Mouse (Mus musculus) neural tube, embryonic 10.5 days (tissue): ENCODE data around the gene Ndufv2.
"Not testable (repeated sequence)": the region's sequence is repeated elsewhere in the genome, so short reads cannot be mapped to it uniquely, and the experiment has no call there.

Experiments used
- DNase-seq: peaks from one replicate; pipeline ENCODE4 v3.0.0-alpha.2; 2017; ENCODE audit warnings: low spot score; ENCODE audit errors: extremely low spot score

Gene Ndufv2

DNA sequence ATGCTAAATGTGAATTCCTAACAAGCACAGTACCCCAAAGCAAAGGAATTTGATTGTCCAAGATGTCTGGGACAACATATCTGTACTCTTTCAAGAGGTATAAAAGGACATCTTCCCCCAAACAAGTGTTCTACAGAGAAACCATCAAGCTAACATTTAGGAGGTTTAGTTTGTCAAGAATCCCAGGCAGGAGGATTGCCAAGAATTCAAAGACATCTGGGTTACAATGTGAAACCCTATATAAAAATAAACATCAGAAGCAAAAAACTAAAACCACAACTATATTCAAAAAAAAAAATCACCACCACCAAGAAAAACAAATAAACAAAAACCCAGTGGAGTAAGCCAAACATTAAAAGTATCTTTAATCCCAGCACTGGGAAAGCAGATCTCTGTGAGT lies 11.1 kb downstream of the Ndufv2 start:
- no peak for DNase-seq

DNA sequence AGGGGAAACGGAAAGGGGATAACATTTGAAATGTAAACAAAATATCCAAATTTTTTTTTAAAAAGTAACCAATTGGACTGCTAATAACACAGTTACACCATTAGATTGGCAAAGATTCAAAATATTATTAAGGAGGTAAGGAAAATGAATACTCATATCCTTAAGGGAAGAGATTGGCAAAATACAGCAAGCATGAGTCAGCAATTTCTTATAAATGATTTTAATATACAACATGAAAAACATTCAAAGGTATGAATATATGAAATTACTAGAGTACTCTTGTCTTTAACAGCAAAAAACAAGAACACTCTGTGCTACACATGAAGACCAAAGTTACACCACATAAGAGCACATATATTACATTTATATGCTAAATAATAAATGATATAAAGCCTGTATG lies 16.3 kb downstream of the Ndufv2 start:
- no peak for DNase-seq

DNA sequence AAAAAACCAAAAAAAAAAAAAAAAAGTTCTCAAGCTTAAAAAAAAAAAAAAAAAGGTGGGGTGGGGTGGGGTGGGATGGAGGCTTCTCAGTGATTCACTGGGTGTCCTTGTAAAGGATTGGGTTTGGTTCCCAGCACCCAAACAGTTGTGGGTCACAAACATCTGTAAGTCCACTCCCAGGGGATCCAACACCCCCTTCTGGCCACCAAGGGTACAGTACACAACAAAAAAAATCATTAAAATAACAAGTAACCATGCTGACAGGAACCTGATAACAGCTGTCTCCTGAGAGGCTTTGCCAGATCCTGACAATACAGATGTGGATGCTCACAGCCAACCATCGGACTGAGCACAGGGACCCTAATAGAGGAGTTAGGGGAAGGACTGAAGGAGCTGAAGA lies 16.9 kb downstream of the Ndufv2 start:
- no peak for DNase-seq

DNA sequence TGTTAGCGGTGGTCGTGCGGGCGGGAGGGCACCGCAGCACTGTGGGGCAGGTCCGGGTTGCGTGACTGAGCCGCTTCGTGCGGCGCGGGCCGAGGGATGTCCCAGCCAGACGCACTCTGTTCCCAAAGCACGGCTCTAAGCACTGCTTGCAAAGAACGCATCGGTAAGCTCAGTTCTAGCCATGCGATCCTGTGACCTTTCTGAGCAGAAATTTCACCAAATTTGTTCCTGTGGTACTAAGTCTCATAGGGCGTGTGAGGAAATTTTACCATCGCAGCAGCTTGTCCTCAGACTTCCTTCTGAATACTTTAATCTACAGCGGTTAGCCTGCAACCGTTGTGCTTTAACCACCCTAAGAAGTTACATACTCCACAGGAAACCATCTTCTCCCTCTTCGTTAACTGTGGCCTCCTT lies 23.9 kb downstream of the Ndufv2 start:
- no peak for DNase-seq

DNA sequence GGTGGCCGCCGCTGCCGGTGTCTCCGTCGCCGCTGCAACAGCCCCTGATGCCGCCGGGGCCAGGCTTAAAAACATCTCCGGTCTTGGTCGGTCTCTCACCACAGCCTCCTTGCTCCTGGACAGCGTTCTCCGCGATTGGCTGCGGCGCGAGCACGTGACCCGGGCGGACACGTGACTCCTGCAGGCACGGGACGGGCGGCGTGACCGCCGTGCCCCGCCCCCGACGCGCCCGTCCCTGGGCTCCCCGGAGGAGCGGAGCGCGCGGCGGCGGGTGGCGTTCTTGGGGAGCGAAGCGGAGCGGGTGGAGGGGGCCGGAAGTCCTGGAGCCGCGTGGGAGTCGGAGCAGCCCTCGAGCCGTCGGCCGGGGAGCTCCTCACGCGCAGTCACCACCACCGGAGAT lies 24.4 kb downstream of the Ndufv2 start, which contains the start of gene Ankrd12:
Ankrd12 (minus strand) TSS at position 156 of the 400 bp plus-strand sequence.
- peak; percentile 96 for DNase-seq

DNA sequence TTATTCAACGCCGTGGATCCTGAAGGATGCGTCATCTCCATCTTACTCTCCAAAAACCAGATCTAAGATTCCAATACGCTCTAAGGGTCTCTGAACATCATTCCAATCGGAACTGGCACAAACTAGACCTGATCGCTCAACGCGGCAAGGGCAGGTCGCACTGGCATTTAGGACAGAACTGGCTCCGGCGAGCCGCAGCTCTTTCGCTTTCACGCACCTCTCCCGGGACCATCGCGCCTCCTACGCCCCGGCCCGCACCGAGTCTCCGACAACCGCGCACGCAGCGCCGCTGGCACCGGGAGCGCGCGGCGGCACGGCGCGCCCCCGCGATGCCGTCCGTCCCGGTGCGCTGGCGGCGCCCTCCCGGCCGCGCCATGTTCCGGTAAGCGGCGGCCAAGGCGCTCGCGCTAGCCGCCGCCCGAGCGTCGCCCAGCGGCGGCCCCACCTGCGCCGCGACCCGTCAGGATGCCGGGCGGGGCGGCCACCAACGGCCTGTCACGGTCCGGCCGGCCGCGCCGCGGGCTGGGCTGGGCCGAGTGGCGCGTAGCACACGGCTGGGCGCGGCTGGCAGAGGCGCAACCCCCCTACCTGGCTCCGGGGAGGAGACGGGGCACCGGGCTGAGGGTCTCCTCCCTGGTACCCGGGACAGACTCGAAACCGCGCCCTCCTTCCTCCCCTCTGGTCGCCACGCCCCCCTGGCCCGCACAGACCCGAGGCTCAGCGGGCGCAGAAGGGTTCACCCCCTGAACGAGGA lies 25.0 kb downstream of the Ndufv2 start:
- peak; percentile 61 for DNase-seq

DNA sequence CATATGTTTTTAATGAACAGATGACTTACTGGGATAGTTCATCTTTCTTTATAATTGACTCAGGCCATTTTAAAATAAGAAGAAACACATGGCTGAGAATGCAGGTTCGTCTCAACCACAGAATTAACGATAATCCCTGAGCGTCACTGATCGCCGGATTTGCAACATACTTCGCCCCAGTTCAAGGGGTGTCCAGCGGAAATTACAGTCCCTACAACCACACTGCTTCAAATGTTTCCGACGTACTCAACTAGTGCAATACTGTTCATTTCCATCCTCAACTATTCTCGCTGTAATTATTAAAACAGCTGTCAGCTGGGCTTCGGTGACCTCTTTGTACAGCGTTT lies 25.6 kb downstream of the Ndufv2 start:
- no peak for DNase-seq

DNA sequence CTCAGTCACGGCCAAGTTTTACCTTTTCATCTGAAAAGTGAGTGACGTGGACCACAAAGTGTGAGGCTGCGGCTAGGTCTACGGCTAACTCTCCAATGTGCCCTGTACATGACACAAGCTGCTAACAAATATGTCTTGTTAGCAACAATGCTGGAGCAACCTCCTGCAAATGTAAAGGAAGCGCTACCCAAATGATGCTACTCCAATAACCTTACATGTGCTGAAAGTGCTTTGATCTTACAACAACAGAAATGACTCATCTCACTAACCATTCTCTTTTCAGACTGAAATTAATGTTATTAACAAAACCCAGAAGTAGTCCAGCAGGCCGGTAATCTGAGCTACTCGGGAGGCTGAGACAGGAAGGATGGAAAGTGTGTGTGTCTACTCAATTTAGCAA lies 27.4 kb downstream of the Ndufv2 start:
- DNase-seq, result no peak

DNA sequence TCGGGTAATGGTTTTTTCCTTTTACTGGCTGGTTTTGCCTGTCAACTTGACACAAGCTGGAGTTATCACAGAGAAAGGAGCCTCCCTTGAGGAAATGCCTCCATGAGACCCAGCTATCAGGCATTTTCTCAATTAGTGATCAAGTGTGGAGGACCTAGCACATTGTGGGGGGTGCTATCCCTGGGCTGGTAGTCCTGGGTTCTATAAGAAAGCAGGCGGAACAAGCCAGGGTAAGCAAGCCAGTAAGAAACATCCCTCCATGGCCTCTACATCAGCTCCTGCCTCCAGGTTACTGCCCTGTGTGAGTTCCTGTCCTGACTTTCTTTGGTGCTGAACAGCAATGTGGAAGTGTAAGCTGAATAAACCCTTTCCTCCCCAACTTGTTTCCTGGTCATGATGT lies 32.3 kb downstream of the Ndufv2 start:
- not testable (repeated sequence) for DNase-seq

DNA sequence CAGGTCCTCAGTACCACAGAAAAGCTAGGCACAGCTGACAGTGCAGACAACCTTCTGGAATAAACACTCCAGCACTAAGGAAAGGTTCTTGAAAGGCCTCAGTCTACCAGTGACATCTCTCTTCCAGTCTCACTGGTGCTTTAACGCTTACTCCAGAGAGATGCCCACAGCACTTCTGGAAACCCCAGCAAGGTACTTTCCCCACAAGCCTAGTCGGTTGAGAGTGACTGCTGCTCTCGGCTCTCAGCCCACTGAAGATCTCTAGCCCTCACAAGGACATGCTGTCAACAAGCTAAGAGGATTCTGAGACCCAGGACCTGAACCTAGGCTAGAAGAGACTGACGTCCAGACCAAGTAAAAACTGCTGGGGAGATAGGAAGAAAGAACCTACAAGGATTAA lies 36.2 kb downstream of the Ndufv2 start:
- DNase-seq, result no peak

DNA sequence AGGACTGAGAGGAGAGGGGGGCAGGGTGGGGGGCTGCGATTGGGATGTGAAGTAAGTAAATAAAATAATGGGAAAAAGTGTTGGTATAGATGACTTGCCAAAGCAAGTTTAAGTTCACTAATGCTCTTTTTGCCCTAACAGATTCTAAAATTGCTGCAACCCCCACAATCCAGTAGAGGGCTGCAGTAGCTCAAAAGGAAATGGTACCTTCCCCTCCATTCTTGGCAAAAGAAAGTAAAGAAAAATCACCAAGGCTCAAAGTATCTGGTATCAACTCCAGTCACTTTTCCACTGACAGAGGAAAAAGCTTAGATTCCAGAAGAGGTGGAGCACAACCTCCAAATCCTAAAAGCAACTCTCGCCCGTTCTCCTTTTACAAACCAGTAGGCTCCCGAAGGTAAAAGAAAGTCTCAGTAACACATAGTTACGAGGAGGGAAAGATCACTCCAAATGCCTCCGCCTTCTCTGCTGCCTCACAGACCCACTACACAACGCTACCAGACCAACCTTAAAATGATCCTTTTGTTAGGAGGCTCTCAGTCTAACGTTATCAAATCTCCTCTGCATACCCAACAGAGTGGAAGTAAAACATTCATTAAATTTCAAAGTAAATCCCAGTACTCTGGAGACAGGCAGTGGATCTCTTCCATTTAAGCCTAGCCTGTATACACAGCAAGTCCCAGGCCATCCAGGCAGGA lies 40.0 kb downstream of the Ndufv2 start:
- no peak for DNase-seq

DNA sequence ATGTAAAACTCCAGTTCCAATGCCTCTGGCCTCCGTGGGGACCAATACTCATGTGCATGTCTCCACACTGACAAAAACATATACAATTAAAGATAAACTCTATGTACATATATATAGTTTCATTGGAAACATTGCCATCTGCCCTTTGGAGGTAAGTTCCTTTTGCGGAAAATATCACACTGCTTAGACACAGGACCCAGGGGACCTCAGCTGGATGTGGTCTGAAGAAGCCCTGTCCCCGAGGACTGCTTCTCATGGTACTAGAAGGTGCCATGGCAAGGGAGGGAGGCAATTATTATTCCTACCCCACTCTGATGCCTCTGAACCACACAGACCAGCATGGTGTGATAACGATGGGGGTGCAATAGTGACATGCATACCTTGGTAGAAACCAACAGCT lies 43.2 kb downstream of the Ndufv2 start:
- no peak for DNase-seq

DNA sequence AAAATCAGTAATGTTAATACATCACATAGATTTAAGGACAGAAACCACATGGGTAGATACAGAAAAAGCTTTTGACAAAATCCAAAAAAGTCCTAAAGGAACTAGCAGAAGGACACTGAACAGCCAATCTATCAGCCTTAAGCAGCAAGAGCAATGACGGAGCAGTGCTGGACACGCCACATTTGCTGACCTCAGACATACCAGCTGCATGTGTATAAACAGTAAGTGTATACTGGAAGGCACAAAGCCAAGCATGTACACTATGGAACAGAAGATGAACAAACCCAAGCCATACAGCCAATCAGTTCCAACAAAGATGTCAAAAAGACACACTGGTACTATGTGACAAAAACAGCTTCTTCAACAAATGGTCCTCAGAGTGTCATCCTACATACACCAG lies 44.2 kb downstream of the Ndufv2 start:
- no peak for DNase-seq

DNA sequence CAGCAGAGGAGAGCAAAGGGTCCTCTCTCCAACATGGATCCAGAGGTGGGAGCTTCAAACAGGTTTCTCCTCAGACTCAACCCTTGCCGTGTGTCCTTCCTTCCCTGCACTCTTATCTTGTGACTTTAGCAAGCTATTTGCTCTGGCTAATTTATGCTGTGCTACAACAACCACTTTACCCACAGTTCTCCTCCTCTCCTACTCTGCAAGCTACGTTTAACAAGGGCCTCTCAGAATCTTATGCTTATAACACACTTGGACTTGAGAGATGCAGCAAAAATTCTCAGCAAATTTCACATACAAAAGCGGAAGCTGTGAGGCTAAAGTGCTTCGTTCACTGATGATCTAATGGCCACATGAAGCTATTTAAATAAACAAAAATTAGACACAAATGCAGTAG lies 48.0 kb downstream of the Ndufv2 start:
- no peak for DNase-seq

DNA sequence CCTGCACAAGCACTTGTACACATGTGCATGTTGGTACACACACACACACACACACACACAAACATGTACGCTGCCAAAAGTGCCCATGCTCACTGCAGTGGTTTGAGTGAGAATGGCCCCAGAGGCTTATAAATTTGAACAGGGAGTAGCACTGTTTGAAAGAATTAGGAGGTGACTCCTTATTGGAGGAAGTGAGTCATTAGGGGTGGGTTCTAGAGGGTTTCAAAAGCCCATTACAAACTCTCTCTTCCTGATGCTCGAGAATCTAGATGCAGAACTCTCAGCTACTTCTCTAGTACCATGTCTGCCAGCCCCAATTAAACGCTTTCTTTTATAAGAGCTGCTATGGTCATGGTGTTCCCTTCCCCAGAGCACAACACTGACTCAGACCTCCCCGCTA lies 52.6 kb downstream of the Ndufv2 start:
- DNase-seq, result no peak

DNA sequence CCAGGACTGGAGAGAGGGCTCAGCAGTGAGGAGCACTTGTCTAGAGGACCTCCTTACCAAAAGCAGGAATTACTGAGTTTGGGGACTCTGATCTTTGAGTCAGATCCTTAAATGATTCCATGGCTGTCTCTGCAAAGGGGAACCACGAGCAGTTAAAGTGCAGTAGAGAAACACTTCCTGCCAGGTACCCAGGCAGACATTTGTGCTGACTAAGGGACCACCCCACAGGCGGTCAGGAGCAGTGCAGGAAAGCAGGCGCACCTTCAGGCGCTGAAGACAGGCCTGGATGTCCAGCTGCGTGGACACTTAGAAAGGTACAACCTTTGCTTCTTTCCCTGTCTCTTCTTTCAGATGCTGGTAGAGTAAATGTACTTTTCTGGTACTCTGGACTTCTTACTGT lies 53.2 kb downstream of the Ndufv2 start:
- DNase-seq, result no peak

DNA sequence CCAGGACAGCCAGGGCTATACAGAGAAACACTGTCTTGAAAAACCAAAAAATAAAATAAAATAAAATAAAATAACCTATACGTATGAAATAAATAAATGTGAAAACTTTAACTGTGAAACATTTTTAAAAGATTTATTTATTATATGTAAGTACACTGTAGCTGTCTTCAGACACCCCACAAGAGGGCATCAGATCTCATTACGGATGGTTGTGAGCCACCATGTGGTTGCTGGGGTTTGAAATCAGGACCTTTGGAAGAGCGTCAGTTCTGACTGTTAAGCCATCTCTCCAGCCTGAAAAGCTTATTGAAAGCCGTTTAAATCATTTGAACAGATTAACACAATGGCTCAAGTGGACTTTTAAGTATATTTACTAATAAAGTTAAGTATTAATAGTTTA lies 57.7 kb downstream of the Ndufv2 start:
- not testable (repeated sequence) for DNase-seq

DNA sequence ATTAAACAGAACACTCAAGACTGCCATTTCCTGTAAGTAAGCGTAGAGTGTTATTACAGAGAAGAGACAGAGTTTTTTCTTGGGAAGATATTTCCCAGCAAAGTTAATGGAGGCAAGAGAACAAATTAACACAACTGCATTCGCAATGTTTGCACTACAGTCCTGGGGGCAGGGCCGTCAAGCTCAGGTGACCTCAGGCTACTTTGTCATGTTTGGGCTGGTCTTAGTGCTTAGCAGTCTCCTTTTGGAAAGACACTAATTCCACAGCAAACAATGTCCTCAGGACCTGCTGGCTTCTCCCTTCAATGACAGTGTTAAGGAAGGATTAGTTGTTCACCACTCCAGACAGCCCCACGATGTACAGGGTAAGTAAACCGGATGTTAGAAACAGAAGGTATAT lies 60.3 kb downstream of the Ndufv2 start:
- DNase-seq, result no peak

DNA sequence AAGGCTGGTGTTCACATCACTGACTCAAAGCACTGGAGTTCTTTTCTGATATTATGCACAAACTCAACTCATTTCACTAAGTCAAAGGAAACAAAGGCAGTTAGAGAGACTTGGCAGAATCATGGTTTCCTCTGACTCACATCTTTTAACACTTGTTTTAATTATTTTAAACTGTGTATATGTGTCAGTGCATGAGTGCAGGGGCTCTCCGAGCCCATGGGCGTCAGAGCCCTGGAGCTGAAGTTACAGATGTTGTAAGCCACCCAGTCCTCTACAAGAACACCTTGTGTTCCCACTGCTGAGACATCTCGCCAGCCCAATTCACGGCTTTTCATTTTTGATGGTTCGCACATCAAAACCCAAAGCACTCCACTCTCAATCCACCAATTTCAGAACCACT lies 68.1 kb downstream of the Ndufv2 start:
- no peak for DNase-seq

DNA sequence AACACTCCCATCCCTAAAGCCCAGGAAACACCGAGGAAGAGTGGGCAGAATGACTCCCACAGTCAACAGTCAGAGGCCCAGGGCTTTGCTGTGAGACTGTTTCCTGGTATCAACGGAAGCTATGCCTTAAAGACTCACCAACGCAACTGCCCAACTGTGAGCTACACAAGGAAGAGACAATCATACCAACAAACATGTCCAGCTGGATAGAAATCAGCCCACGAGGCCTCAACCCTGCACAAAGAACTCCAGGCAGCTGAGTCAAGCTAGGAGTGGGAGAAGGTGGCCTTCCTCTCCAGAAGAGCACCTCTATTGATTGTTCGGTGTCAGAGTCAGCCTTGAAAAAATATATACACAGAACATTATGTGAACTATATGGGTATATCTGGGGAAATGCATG lies 69.4 kb downstream of the Ndufv2 start:
- no peak for DNase-seq
